Mouse (Mus musculus) limb, embryonic 14.5 days (tissue): ENCODE measurements at regions not wholly inside any gene's neighbourhood (a gene's known extent, or its start where the extent isn't known, plus 50 kb on each side); places are given as distances from the start of the nearest gene placed in this dataset.
"Not testable (repeated sequence)": the region's sequence is repeated elsewhere in the genome, so short reads cannot be mapped to it uniquely, and the experiment has no call there.

Source experiments
- ATAC-seq: fragments of 200-750 bp; cut with Nextera tagmentation; 2 replicates; pipeline ENCODE4 v1.8.0; 2017; ENCODE audit warnings: low read depth, moderate number of reproducible peaks, moderate TSS enrichment; ENCODE audit not compliant: low FRiP score
- DNase-seq: peaks from one replicate; pipeline ENCODE4 v3.0.0-alpha.2; 2015; ENCODE audit warnings: low spot score
- H3K27ac ChIP-seq: fragments of 300-500 bp; sonication (generic); replicated peaks from 2 replicates; pipeline ENCODE4 v1.5.1; 2014; ENCODE audit warnings: low read depth, mild to moderate bottlenecking, low read length, moderate library complexity, mixed read lengths
- H3K27me3 ChIP-seq: fragments of 300-500 bp; sonication (generic); 2 replicates; pipeline ENCODE4 v1.6.1; 2014; ENCODE audit warnings: low read length, mixed read lengths; ENCODE audit not compliant: control insufficient read depth, insufficient read depth
- H3K36me3 ChIP-seq: fragments of 300-500 bp; sonication (generic); 2 replicates; pipeline ENCODE4 v1.6.1; 2014; ENCODE audit warnings: mild to moderate bottlenecking, low read length, moderate library complexity, mixed read lengths; ENCODE audit not compliant: control insufficient read depth, insufficient read depth
- H3K4me1 ChIP-seq: fragments of 300-500 bp; sonication (generic); 2 replicates; pipeline ENCODE4 v1.6.1; 2014; ENCODE audit warnings: antibody characterized with exemption, low read length, mixed read lengths; ENCODE audit not compliant: control insufficient read depth, insufficient read depth
- H3K4me2 ChIP-seq: fragments of 300-500 bp; sonication (generic); replicated peaks from 2 replicates; pipeline ENCODE4 v1.6.1; 2014; ENCODE audit warnings: low read depth, mild to moderate bottlenecking, low read length, moderate library complexity; ENCODE audit not compliant: severe bottlenecking
- H3K4me3 ChIP-seq: fragments of 300-500 bp; sonication (generic); replicated peaks from 2 replicates; pipeline ENCODE4 v1.5.1; 2014; ENCODE audit warnings: low read length
- H3K9ac ChIP-seq: fragments of 300-500 bp; sonication (generic); 2 replicates; pipeline ENCODE4 v1.6.1; 2014; ENCODE audit warnings: mild to moderate bottlenecking, low read depth, low read length, moderate library complexity; ENCODE audit not compliant: severe bottlenecking
- H3K9me3 ChIP-seq: fragments of 300-500 bp; sonication (generic); 2 replicates; pipeline ENCODE4 v1.6.1; 2016; ENCODE audit warnings: low read length; ENCODE audit not compliant: control insufficient read depth
- POLR2A ChIP-seq: fragments of 200-500 bp; IDR thresholded peaks from 2 replicates; pipeline ENCODE4 v1.8.0; 2012; ENCODE audit warnings: inconsistent platforms, mild to moderate bottlenecking, moderate library complexity, borderline replicate concordance; ENCODE audit not compliant: insufficient read depth, insufficient read length; ENCODE audit errors: extremely low read depth
- WGBS: fragments of 180-500 bp; shearing (Covaris S2); extraction: QIAGEN DNeasy Blood & Tissue Kit; methylation state at CpG from one replicate; pipeline ENCODE4 v1.1.7; 2014; 5-methylcytosine and 5-hydroxymethylcytosine counted together

DNA sequence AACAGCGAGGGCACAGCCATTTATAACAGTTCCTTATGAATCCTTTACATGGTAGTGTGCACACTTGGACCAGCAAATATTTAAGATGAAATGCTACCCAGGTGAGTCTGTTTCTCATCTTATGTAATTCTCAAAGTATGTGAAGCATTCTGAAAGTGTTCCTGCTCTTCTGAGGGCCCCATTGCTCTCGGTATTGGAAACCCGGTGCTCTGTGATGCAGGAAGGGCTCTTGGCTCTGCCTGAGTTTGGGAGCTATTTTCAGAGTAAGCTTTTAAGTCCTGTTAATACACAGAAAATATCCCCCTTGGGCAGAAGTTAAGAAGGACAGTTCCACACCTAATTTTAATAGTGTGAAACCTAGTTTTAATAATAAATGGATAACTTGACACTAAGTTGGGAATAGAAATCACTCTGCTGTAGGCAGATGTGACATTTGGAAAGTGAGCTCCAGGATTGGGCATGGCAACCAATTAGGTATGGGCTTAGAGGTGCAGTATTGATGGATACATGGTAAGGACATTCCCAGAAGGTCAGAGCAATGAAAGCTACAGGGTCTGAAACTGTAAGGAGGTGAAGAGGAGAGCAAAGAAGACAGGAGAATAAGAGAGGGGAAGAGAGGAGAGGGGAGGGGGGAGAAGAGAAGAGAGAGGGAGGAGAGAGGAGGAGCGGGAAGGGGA is 145.8 kb upstream of the Slc25a13 start:
- no peaks in the 10 kb centered on the region for H3K9me3 ChIP-seq
- WGBS: 46% methylated on average over 4 of the region's 4 CpGs
- H3K27me3 ChIP-seq: no peaks in the 10 kb centered on the region
- H3K27ac ChIP-seq: no peak overlapping the region
- no peaks in the 10 kb centered on the region for H3K36me3 ChIP-seq
- H3K4me1 ChIP-seq: peaks cover 9% of the 10 kb centered on the region
- TF ChIP-seq POLR2A: no peak
- H3K9ac ChIP-seq: no peak overlapping the region
- no peak overlapping the region for H3K4me3 ChIP-seq
- DNase-seq (no peak), ATAC-seq (no peak)
- H3K4me2 ChIP-seq: no peak overlapping the region

DNA sequence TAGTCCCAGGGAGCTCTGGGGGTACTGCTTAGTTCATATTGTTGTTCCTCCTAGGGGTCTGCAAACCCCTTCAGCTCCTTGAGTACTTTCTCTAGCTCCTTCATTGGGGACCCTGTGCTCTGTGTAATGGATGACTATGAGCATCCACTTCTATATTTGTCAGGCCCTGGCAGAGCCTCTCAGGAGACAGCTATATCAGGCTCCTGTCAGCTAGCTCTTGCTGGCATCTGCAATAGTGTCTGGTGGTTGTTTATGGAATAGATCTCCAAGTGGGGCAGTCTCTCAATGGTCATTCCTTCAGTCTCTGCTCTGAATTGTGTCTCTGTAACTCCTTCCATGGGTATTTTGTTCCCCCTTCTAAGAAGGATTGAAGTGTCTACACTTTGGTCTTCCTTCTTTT is 144.2 kb upstream of the Slc25a13 start:
- H3K27me3 ChIP-seq, H3K4me1 ChIP-seq, H3K9ac ChIP-seq, ATAC-seq, H3K27ac ChIP-seq, H3K9me3 ChIP-seq, DNase-seq, H3K36me3 ChIP-seq, H3K4me3 ChIP-seq, H3K4me2 ChIP-seq: not testable (repeated sequence)

DNA sequence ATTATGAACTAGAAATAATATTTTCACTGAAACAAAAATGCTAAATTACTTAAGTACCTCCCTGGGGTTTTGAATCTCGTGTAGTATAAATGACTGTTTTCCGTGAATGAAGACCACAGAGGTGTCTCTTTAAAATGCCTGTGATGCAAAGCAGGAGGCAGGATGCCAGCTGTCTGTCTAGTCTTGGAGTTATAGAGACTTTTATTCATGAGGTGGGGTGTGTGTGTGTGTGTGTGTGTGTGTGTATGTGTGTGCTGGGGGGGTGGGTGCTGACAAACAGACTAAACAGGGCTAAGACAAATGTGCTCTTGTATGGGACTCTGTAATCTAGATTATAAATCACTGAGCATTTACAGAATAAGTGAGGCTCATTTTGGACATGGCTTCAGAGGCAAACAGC is 140.5 kb upstream of the Slc25a13 start:
- Histone ChIP-seq H3K4me3 (no peak overlapping the region), H3K9me3 (no peaks in the 10 kb centered on the region), H3K4me2 (no peak overlapping the region), H3K4me1 (no peaks in the 10 kb centered on the region; the same call in 1 of the 2 replicates), H3K27ac (no peak overlapping the region), H3K27me3 (no peaks in the 10 kb centered on the region), H3K9ac (no peak overlapping the region), H3K36me3 (no peaks in the 10 kb centered on the region)
- DNase-seq (no peak), ATAC-seq (no peak)
- no peak for TF ChIP-seq POLR2A
- 36% methylated on average over 2 of the region's 2 CpGs for WGBS

DNA sequence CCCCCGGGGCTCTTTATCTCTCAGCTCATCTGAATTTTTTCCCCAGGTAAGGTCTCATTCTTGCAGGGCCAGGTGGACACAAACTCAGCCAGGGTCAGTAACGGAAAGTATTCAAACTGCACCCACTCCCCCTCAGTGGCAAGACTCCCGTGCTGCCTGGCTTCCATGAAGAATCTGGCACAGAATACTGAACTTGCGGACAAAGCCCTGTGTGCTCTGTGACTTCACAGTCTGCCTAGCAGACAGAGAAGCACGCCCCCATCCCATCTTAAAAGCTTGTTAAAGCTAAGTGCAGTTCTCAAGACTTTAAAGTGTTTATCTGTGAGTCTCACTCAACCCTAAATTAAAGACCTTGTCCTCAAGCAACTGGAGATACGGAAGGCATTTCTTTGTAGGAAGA is 140.0 kb upstream of the Slc25a13 start:
- Histone ChIP-seq H3K36me3 (no peaks in the 10 kb centered on the region), H3K4me1 (no peaks in the 10 kb centered on the region; the same call in 1 of the 2 replicates), H3K27me3 (no peaks in the 10 kb centered on the region), H3K9me3 (no peaks in the 10 kb centered on the region), H3K9ac (no peak overlapping the region), H3K4me3 (no peak overlapping the region), H3K27ac (no peak overlapping the region), H3K4me2 (no peak overlapping the region)
- WGBS: 52% methylated on average over 6 of the region's 6 CpGs
- ATAC-seq (no peak), DNase-seq (no peak)
- no peak for TF ChIP-seq POLR2A

DNA sequence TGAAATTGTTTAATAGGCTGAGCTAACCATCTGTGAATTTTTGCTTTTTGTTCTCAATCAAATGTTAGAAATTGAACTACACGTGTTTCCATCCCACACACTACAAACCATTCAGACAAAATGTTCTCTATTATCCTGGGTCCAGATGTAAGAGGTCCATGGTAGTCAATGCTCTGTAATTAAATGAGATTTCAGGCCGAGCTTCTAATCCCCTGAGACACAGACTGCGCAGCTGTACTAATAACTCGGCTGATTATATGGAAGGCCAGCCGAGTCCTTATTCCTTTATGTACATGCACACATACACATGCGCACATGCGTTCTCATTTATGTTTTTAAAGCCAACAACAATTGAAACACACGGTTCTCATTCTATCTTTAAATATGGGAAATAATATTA is 118.3 kb upstream of the Slc25a13 start:
- peak; percentile 14 for DNase-seq

More for the DNA sequence above, 118.3 kb upstream of the Slc25a13 start:
- Histone ChIP-seq H3K9ac (no peak overlapping the region), H3K4me2 (no peak overlapping the region), H3K4me1 (peaks cover 4% of the 10 kb centered on the region; the same call in 1 of the 2 replicates), H3K27me3 (no peaks in the 10 kb centered on the region), H3K9me3 (peaks cover 7% of the 10 kb centered on the region; the same call in 1 of the 2 replicates), H3K27ac (no peak overlapping the region), H3K4me3 (no peak overlapping the region), H3K36me3 (no peaks in the 10 kb centered on the region)
- no peak for ATAC-seq
- no peak for TF ChIP-seq POLR2A
- 32% methylated on average over 8 of the region's 8 CpGs for WGBS
